Mouse (Mus musculus) CD4-positive naive resting alpha-beta T cell, adult 57 days (primary cell): ENCODE measurements around the gene Misp. TPM values are rescaled to one million over a fixed set of nuclear protein-coding genes. Genes with fewer than 3 reads are reported as not detected.

Source experiments
- total RNA-seq: library from RNA; stranded (reverse); gene quantifications from one replicate; pipeline ENCODE4 v1.2.4, GENCODE M21; 2023

Gene Misp
- not detected for total RNA-seq

GRCm38 (mm10) chr10:79820782-79821181 lies at the start of gene Misp:
TSS of gene Misp (plus strand) at chr10:79820989.

GRCm38 (mm10) chr10:79777103-79777531 lies 43.7 kb upstream of the Misp start, which contains the start of gene Fstl3:
TSS of gene Fstl3 (plus strand) at chr10:79777272.

GRCm38 (mm10) chr10:79790861-79791260 lies 29.9 kb upstream of the Misp start, which contains the start of gene Prss57:
TSS of gene Prss57 (minus strand) at chr10:79790961.

GRCm38 (mm10) chr10:79793051-79793737 lies 27.6 kb upstream of the Misp start, which contains the start of gene Palm:
TSS of gene Palm (plus strand) at chr10:79793572.

GRCm38 (mm10) chr10:79853860-79854795 lies 33.3 kb downstream of the Misp start, which contains the start of gene Ptbp1:
TSS of gene Ptbp1 (plus strand) at chr10:79854427.

GRCm38 (mm10) chr10:79874290-79874862 lies 53.6 kb downstream of the Misp start, which contains the start of the genes Prtn3 and Plppr3:
TSS of gene Prtn3 (plus strand) at chr10:79874476.
TSS of gene Plppr3 (minus strand) at chr10:79874634.

Other genes starting within 250 kb of the Misp start
- not detected for gene Theg, start 233.7 kb upstream of the Misp start, total RNA-seq
- not detected for gene C2cd4c, start 207.0 kb upstream of the Misp start, total RNA-seq
- gene Shc2, start 183.1 kb upstream of the Misp start, total RNA-seq: not detected
- gene Odf3l2, start 175.3 kb upstream of the Misp start, total RNA-seq: not detected
- not detected for gene Madcam1, start 156.4 kb upstream of the Misp start, total RNA-seq
- 22.8 TPM for gene Tpgs1, start 151.6 kb upstream of the Misp start, total RNA-seq
- 93.4 TPM for gene Cdc34, start 138.8 kb upstream of the Misp start, total RNA-seq
- 3.2 TPM for gene Gzmm, start 132.0 kb upstream of the Misp start, total RNA-seq
- 99.5 TPM for gene Bsg, start 116.5 kb upstream of the Misp start, total RNA-seq
- gene Hcn2, start 104.4 kb upstream of the Misp start, total RNA-seq: not detected
- gene Polrmt, start 74.4 kb upstream of the Misp start, total RNA-seq: 69.9 TPM
- not detected for gene Fgf22, start 65.9 kb upstream of the Misp start, total RNA-seq
- gene Rnf126, start 54.0 kb upstream of the Misp start, total RNA-seq: 71.9 TPM
- gene Fstl3, start 43.7 kb upstream of the Misp start, total RNA-seq: 1.2 TPM
- gene Prss57, start 30.0 kb upstream of the Misp start, total RNA-seq: not detected
- 6.7 TPM for gene Palm, start 27.4 kb upstream of the Misp start, total RNA-seq
- gene Ptbp1, start 33.4 kb downstream of the Misp start, total RNA-seq: 783 TPM
- not detected for gene Prtn3, start 53.5 kb downstream of the Misp start, total RNA-seq
- gene Plppr3, start 53.6 kb downstream of the Misp start, total RNA-seq: 1.0 TPM
- gene Elane, start 65.3 kb downstream of the Misp start, total RNA-seq: 0.83 TPM
- gene Cfd, start 69.9 kb downstream of the Misp start, total RNA-seq: not detected
- 59.4 TPM for gene Med16, start 87.9 kb downstream of the Misp start, total RNA-seq
- not detected for gene Gm26602, start 89.9 kb downstream of the Misp start, total RNA-seq
- gene Kiss1r, start 96.0 kb downstream of the Misp start, total RNA-seq: 0.65 TPM
- 119 TPM for gene R3hdm4, start 100.2 kb downstream of the Misp start, total RNA-seq
- 8.4 TPM for gene Arid3a, start 106.1 kb downstream of the Misp start, total RNA-seq
- 48.5 TPM for gene Wdr18, start 139.2 kb downstream of the Misp start, total RNA-seq
- gene Grin3b, start 149.7 kb downstream of the Misp start, total RNA-seq: 0.68 TPM
- gene Tmem259, start 163.3 kb downstream of the Misp start, total RNA-seq: 158 TPM
- gene Cnn2, start 167.6 kb downstream of the Misp start, total RNA-seq: 442 TPM
- 80.3 TPM for gene Abca7, start 175.5 kb downstream of the Misp start, total RNA-seq
- gene Arhgap45, start 195.7 kb downstream of the Misp start, total RNA-seq: 901 TPM
- 75.3 TPM for gene Polr2e, start 218.8 kb downstream of the Misp start, total RNA-seq
- gene Gpx4, start 226.2 kb downstream of the Misp start, total RNA-seq: 154 TPM